Mouse (Mus musculus) limb, embryonic 11.5 days (tissue): Measurements from ENCODE around the gene Zic2. TPM values are rescaled to one million over a fixed set of nuclear protein-coding genes. Genes with fewer than 3 reads are reported as not detected.

Experiments used
- ATAC-seq: fragments of 200-750 bp; cut with Nextera tagmentation; 2 replicates; pipeline ENCODE4 v1.8.0; 2017; ENCODE audit warnings: low read depth; ENCODE audit not compliant: insufficient number of reproducible peaks, low FRiP score, low TSS enrichment
- DNase-seq: peaks from one replicate; pipeline ENCODE4 v3.0.0-alpha.2; 2015; ENCODE audit warnings: low spot score
- H3K27ac ChIP-seq: fragments of 300-500 bp; sonication (generic); replicated peaks from 2 replicates; pipeline ENCODE4 v1.5.1; 2014; ENCODE audit warnings: low read depth, mild to moderate bottlenecking, low read length
- H3K27me3 ChIP-seq: fragments of 300-500 bp; sonication (generic); 2 replicates; pipeline ENCODE4 v1.6.1; 2014; ENCODE audit warnings: mild to moderate bottlenecking, low read length, mixed read lengths; ENCODE audit not compliant: control insufficient read depth, insufficient read depth
- H3K36me3 ChIP-seq: fragments of 300-500 bp; sonication (generic); 2 replicates; pipeline ENCODE4 v1.6.1; 2014; ENCODE audit warnings: mild to moderate bottlenecking, low read length, moderate library complexity, mixed read lengths; ENCODE audit not compliant: control insufficient read depth, insufficient read depth
- H3K4me1 ChIP-seq: fragments of 300-500 bp; sonication (generic); 2 replicates; pipeline ENCODE4 v1.6.1; 2014; ENCODE audit warnings: low read length, mixed read lengths; ENCODE audit not compliant: control insufficient read depth, insufficient read depth
- H3K4me2 ChIP-seq: fragments of 300-500 bp; sonication (generic); 2 replicates; pipeline ENCODE4 v1.6.1; 2014; ENCODE audit warnings: low read depth, mild to moderate bottlenecking, moderate library complexity; ENCODE audit not compliant: severe bottlenecking
- H3K4me3 ChIP-seq: fragments of 300-500 bp; sonication (generic); 2 replicates; pipeline ENCODE4 v1.5.1; 2014; ENCODE audit warnings: low read depth, low read length
- H3K9ac ChIP-seq: fragments of 300-500 bp; sonication (generic); 2 replicates; pipeline ENCODE4 v1.6.1; 2014; ENCODE audit warnings: mild to moderate bottlenecking, low read length
- H3K9me3 ChIP-seq: fragments of 300-500 bp; sonication (generic); 2 replicates; pipeline ENCODE4 v1.6.1; 2016; ENCODE audit warnings: low read length; ENCODE audit not compliant: control insufficient read depth
- WGBS: fragments of 180-500 bp; shearing (Covaris S2); extraction: QIAGEN DNeasy Blood & Tissue Kit; methylation state at CpG from one replicate; pipeline ENCODE4 v1.1.7; 2014; 5-methylcytosine and 5-hydroxymethylcytosine counted together
- polyA plus RNA-seq: library from polyadenylated mRNA; unstranded; fragments of >200 nt; fragmentation: Nextera tagmentation; extraction: Ambion mirVana; gene quantifications from 2 replicates; pipeline ENCODE4 v1.2.1, GENCODE M21; 2014

The Zic2 gene
- polyA plus RNA-seq = 5.1 and 5.6 TPM in 2 replicates

- DNase-seq = peak; percentile 84
- peak within 1 kb of the TSS; percentile 75 for H3K4me2 ChIP-seq
- peaks cover 14% of the 10 kb centered on the region for H3K4me1 ChIP-seq
- H3K36me3 ChIP-seq = no peaks in the 10 kb centered on the region
- peaks cover 12% of the 10 kb centered on the region for H3K27me3 ChIP-seq
- ATAC-seq = peak; percentile 58
- H3K4me3 ChIP-seq = peak within 1 kb of the TSS; percentile 77
- peak within 1 kb of the TSS; percentile 97 for H3K9ac ChIP-seq
- no peaks in the 10 kb centered on the region for H3K9me3 ChIP-seq
- peak within 1 kb of the TSS; percentile 99 for H3K27ac ChIP-seq
- under 1% methylated on average over 46 of the region's 73 CpGs for WGBS
Measured at GRCm38 (mm10) chr14:122474891-122475556, at the start of gene Zic2. Zic2 (plus strand) TSS chr14:122475435.

- no peaks in the 10 kb centered on the region for H3K4me1 ChIP-seq
- no peak overlapping the region for H3K27ac ChIP-seq
- no peak overlapping the region for H3K4me3 ChIP-seq
- ATAC-seq (no peak), DNase-seq (no peak)
- no peaks in the 10 kb centered on the region for H3K9me3 ChIP-seq
- H3K9ac ChIP-seq = no peak overlapping the region
- no peaks in the 10 kb centered on the region for H3K36me3 ChIP-seq
- no peak overlapping the region for H3K4me2 ChIP-seq
- 66% methylated on average over 10 of the region's 10 CpGs for WGBS
- no peaks in the 10 kb centered on the region for H3K27me3 ChIP-seq
Measured at GRCm38 (mm10) chr14:122426529-122427203, 48.6 kb upstream of the Zic2 start.

GRCm38 (mm10) chr14:122427204-122427560 is 48.1 kb upstream of the Zic2 start:
- no peak for DNase-seq

GRCm38 (mm10) chr14:122427654-122428053 is 47.6 kb upstream of the Zic2 start:
- no peaks in the 10 kb centered on the region for H3K36me3 ChIP-seq
- H3K4me2 ChIP-seq = no peak overlapping the region
- DNase-seq (no peak), ATAC-seq (no peak)
- no peak overlapping the region for H3K9ac ChIP-seq
- no peak overlapping the region for H3K4me3 ChIP-seq
- WGBS = 92% methylated on average over 3 of the region's 3 CpGs
- no peak overlapping the region for H3K27ac ChIP-seq
- no peaks in the 10 kb centered on the region for H3K27me3 ChIP-seq
- H3K9me3 ChIP-seq = no peaks in the 10 kb centered on the region
- no peaks in the 10 kb centered on the region for H3K4me1 ChIP-seq

More at GRCm38 (mm10) chr14:122427204-122427560, 48.1 kb upstream of the Zic2 start:
- Histone ChIP-seq H3K4me2 (no peak overlapping the region), H3K36me3 (no peaks in the 10 kb centered on the region), H3K4me3 (no peak overlapping the region), H3K27ac (no peak overlapping the region), H3K27me3 (no peaks in the 10 kb centered on the region), H3K9me3 (no peaks in the 10 kb centered on the region), H3K9ac (no peak overlapping the region), H3K4me1 (no peaks in the 10 kb centered on the region)
- WGBS = 55% methylated on average over 8 of the region's 8 CpGs
- ATAC-seq = no peak

GRCm38 (mm10) chr14:122432558-122432957 is 42.7 kb upstream of the Zic2 start:
- H3K9ac ChIP-seq = no peak overlapping the region
- ATAC-seq = no peak

GRCm38 (mm10) chr14:122434039-122434438 is 41.2 kb upstream of the Zic2 start:
- DNase-seq (no peak), ATAC-seq (no peak)
- Histone ChIP-seq H3K9me3 (no peaks in the 10 kb centered on the region), H3K4me1 (0 out of 2 replicates have a peak, but pooled peaks cover 3% of the 10 kb centered on the region), H3K27ac (no peak overlapping the region), H3K4me3 (no peak overlapping the region), H3K9ac (no peak overlapping the region), H3K4me2 (no peak overlapping the region), H3K27me3 (no peaks in the 10 kb centered on the region), H3K36me3 (no peaks in the 10 kb centered on the region)
- WGBS = 88% methylated on average over 10 of the region's 10 CpGs

More at GRCm38 (mm10) chr14:122432558-122432957, 42.7 kb upstream of the Zic2 start:
- Histone ChIP-seq H3K4me2 (no peak overlapping the region), H3K4me1 (0 out of 2 replicates have a peak, but pooled peaks cover 3% of the 10 kb centered on the region), H3K9me3 (no peaks in the 10 kb centered on the region), H3K27me3 (no peaks in the 10 kb centered on the region), H3K36me3 (no peaks in the 10 kb centered on the region), H3K27ac (no peak overlapping the region), H3K4me3 (no peak overlapping the region)
- no peak for DNase-seq
- WGBS = 79% methylated on average over 3 of the region's 3 CpGs

GRCm38 (mm10) chr14:122436850-122437249 is 38.4 kb upstream of the Zic2 start:
- H3K4me2 ChIP-seq = no peak overlapping the region
- no peaks in the 10 kb centered on the region for H3K36me3 ChIP-seq
- ATAC-seq (no peak), DNase-seq (no peak)
- H3K9me3 ChIP-seq = no peaks in the 10 kb centered on the region
- H3K4me3 ChIP-seq = no peak overlapping the region
- no peaks in the 10 kb centered on the region for H3K27me3 ChIP-seq
- no peak overlapping the region for H3K9ac ChIP-seq
- WGBS = 56% methylated on average over 10 of the region's 10 CpGs
- no peak overlapping the region for H3K27ac ChIP-seq
- H3K4me1 ChIP-seq = peaks cover 5% of the 10 kb centered on the region; the same call in 1 of the 2 replicates

GRCm38 (mm10) chr14:122449601-122450495 is 25.4 kb upstream of the Zic2 start:
- Histone ChIP-seq H3K4me3 (peak overlapping the region; percentile 48), H3K4me1 (peaks cover 29% of the 10 kb centered on the region), H3K27ac (no peak overlapping the region), H3K9me3 (no peaks in the 10 kb centered on the region), H3K36me3 (no peaks in the 10 kb centered on the region), H3K9ac (peak overlapping the region; percentile 82), H3K27me3 (0 out of 2 replicates have a peak, but pooled peaks cover 6% of the 10 kb centered on the region), H3K4me2 (peak overlapping the region; percentile 94)
- ATAC-seq = no peak
- 2% methylated on average over 29 of the region's 29 CpGs for WGBS
- peak; percentile 66 for DNase-seq
